Mouse (Mus musculus): Measurements from ENCODE around the gene 4933430I17Rik.
"Not testable (repeated sequence)": the region's sequence is repeated elsewhere in the genome, so short reads cannot be mapped to it uniquely, and the experiment has no call there.

The 4933430I17Rik gene

GRCm38 (mm10) chr4:62593546-62594240 lies 68.5 kb downstream of the 4933430I17Rik start:
- in situ Hi-C loops (cut with MboI; ENCODE audit: low sequenced_read_pairs), result not testable (repeated sequence)

DNA sequence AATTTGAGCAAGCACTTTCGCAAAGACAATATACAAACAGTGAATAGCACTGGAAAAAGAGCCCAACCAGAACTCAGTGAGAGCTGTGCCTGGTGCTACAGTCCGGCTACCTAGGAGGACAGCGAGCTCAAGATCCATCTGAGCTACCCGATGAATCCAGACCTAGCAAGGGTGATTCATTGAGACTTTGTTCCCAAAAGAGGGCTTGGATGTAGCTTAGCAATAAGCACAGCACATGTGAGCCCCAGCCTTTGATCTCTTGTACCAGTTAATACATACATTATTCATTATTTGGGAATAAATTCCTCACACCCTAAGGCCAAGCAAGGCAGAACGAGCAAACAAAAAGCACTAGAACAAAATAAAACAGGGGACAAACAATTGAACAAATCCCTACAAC lies 69.3 kb downstream of the 4933430I17Rik start:
- in situ Hi-C loops (cut with MboI; ENCODE audit: low sequenced_read_pairs), result no loop called here

DNA sequence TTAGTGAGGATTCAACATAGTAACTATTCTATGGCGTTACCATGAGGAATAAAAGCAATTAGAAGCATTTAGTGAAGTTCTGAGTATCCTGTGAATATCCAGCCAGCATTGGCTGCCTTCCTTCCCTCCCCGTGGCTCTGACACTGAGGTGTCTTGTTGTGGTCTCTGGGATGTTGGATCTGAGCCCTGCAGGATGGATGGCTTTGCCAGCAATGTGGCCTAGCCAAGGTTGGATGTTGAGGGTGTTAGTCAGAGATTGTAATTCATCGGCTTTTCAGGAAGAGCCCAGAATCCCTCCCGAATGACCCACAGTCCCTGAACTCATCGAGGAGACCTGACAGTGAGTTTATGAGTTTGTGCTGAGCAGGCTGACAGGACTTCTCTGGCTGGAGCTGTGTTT lies 70.9 kb downstream of the 4933430I17Rik start:
- in situ Hi-C loops (cut with MboI; ENCODE audit: low sequenced_read_pairs), result no loop called here
